Mouse (Mus musculus): Measurements from ENCODE around the gene Polr3a. TPM values are rescaled to one million over a fixed set of nuclear protein-coding genes. Genes with fewer than 3 reads are reported as not detected.
A peak's percentile ranks its signal among the peaks of the same experiment; 100 is the strongest.
"Not testable (repeated sequence)": the region's sequence is repeated elsewhere in the genome, so short reads cannot be mapped to it uniquely, and the experiment has no call there.

Polr3a gene
- total RNA-seq, 2 experiments from 2014 or later, result 34.4 to 37.3 TPM

GRCm38 (mm10) chr14:24498561-24499255, 11.8 kb upstream of the Polr3a start:
- intact Hi-C loops (cut with DNase I), result loop anchor here (5.0 kb wide), 1 partner anchor 1204 kb away; no protein-coding TSS in a partner anchor
- no peak for DNase-seq (ENCODE audit: low spot score in 2 of 2)

GRCm38 (mm10) chr14:24497443-24497842, 10.6 kb upstream of the Polr3a start:
- DNase-seq (ENCODE audit: low spot score in 2 of 2), result no peak
- intact Hi-C loops (cut with DNase I), result loop anchor here (5.0 kb wide), 1 partner anchor 1205 kb away; no protein-coding TSS in a partner anchor

- intact Hi-C loops (cut with DNase I), result loop anchor here (5.0 kb wide), 1 partner anchor 1206 kb away; no protein-coding TSS in a partner anchor
- DNase-seq (ENCODE audit: low spot score in 2 of 2), result no peak
Measured at GRCm38 (mm10) chr14:24496507-24496906, 9.6 kb upstream of the Polr3a start.

- intact Hi-C loops (cut with DNase I), result no loop called here
- DNase-seq (ENCODE audit: low spot score in 2 of 2), result no peak
Measured at GRCm38 (mm10) chr14:24493256-24493655, 6.4 kb upstream of the Polr3a start.

- DNase-seq (ENCODE audit: low spot score in 2 of 2), result no peak
- intact Hi-C loops (cut with DNase I), result no loop called here
Measured at GRCm38 (mm10) chr14:24491266-24491981, 4.6 kb upstream of the Polr3a start.

GRCm38 (mm10) chr14:24490468-24491265, 3.8 kb upstream of the Polr3a start:
- peak; percentile 98 to 99 for DNase-seq (ENCODE audit: low spot score in 2 of 2)
- intact Hi-C loops (cut with DNase I), result no loop called here

- DNase-seq (ENCODE audit: low spot score in 2 of 2); intact Hi-C loops (cut with DNase I): not testable (repeated sequence)
Measured at GRCm38 (mm10) chr14:24489772-24490171, 2.9 kb upstream of the Polr3a start.

GRCm38 (mm10) chr14:24486241-24486767, 554 bp downstream of the Polr3a start:
- intact Hi-C loops (cut with DNase I), result no loop called here
- DNase-seq (ENCODE audit: low spot score in 2 of 2), result no peak

GRCm38 (mm10) chr14:24468806-24469205, 18.1 kb downstream of the Polr3a start:
- intact Hi-C loops (cut with DNase I), result loop anchor here (10.0 kb wide), 1 partner anchor 324 kb away; no protein-coding TSS in a partner anchor
- DNase-seq (ENCODE audit: low spot score in 2 of 2), result no peak

GRCm38 (mm10) chr14:24458191-24458590, 28.7 kb downstream of the Polr3a start:
- intact Hi-C loops (cut with DNase I), result loop anchor here (10.0 kb wide), 1 partner anchor 143 kb away; no protein-coding TSS in a partner anchor
- no peak for DNase-seq (ENCODE audit: low spot score in 2 of 2)

GRCm38 (mm10) chr14:24443529-24443928, 43.3 kb downstream of the Polr3a start:
- not testable (repeated sequence) for DNase-seq (ENCODE audit: low spot score in 2 of 2)
- intact Hi-C loops (cut with DNase I), result loop anchor here (5.0 kb wide), 1 partner anchor 56 kb away; no protein-coding TSS in a partner anchor

Other genes with a start within 250 kb of the Polr3a start
- 10 to 100 TPM; 36.7 to 37.3 TPM for gene Dlg5, start 241.1 kb downstream of the Polr3a start, total RNA-seq (2021)
- not detected for gene E330034G19Rik, start 193.8 kb downstream of the Polr3a start, total RNA-seq (2021)
- gene Rps24, start 67 bp upstream of the Polr3a start, total RNA-seq (2021), result 100 to 1,000 TPM; 645 to 677 TPM

Data from left cerebral cortex, postnatal 25 days (tissue).